Mouse (Mus musculus): ENCODE results near the gene Frmd6.

Frmd6 gene

GRCm38 (mm10) chr12:70896068-70896467, 70.8 kb downstream of the Frmd6 start:
- DNase-seq (ENCODE audit: low read depth, low spot score), result no peak

GRCm38 (mm10) chr12:70897434-70897833, 72.1 kb downstream of the Frmd6 start:
- no peak for DNase-seq (ENCODE audit: low read depth, low spot score)

GRCm38 (mm10) chr12:70898450-70898849, 73.1 kb downstream of the Frmd6 start:
- DNase-seq (ENCODE audit: low read depth, low spot score), result peak; percentile 43

- DNase-seq (ENCODE audit: low read depth, low spot score), result no peak
Observed at GRCm38 (mm10) chr12:70904471-70904870, 79.2 kb downstream of the Frmd6 start.

GRCm38 (mm10) chr12:70906867-70907266, 81.6 kb downstream of the Frmd6 start:
- peak; percentile 73 for DNase-seq (ENCODE audit: low read depth, low spot score)

- no peak for DNase-seq (ENCODE audit: low read depth, low spot score)
Observed at GRCm38 (mm10) chr12:70907651-70908050, 82.3 kb downstream of the Frmd6 start.

- no peak for DNase-seq (ENCODE audit: low read depth, low spot score)
Observed at GRCm38 (mm10) chr12:70908076-70908475, 82.8 kb downstream of the Frmd6 start.

- DNase-seq (ENCODE audit: low read depth, low spot score), result peak; percentile 96
Observed at GRCm38 (mm10) chr12:70910241-70910720, 85.0 kb downstream of the Frmd6 start.

GRCm38 (mm10) chr12:70911029-70911428, 85.7 kb downstream of the Frmd6 start:
- peak; percentile 93 for DNase-seq (ENCODE audit: low read depth, low spot score)

GRCm38 (mm10) chr12:70911676-70912379, 86.5 kb downstream of the Frmd6 start:
- DNase-seq (ENCODE audit: low read depth, low spot score), result no peak

GRCm38 (mm10) chr12:70913429-70913828, 88.1 kb downstream of the Frmd6 start:
- DNase-seq (ENCODE audit: low read depth, low spot score), result peak; percentile 73

- peak; percentile 88 for DNase-seq (ENCODE audit: low read depth, low spot score)
Observed at GRCm38 (mm10) chr12:70914387-70914786, 89.1 kb downstream of the Frmd6 start.

- DNase-seq (ENCODE audit: low read depth, low spot score), result no peak
Observed at GRCm38 (mm10) chr12:70929781-70930180, 104.5 kb downstream of the Frmd6 start.

GRCm38 (mm10) chr12:70937150-70937549, 111.8 kb downstream of the Frmd6 start:
- DNase-seq (ENCODE audit: low read depth, low spot score), result no peak

- peak; percentile 81 for DNase-seq (ENCODE audit: low read depth, low spot score)
Observed at GRCm38 (mm10) chr12:70937571-70938384, 112.5 kb downstream of the Frmd6 start, which contains the start of gene Actr10. Actr10 (plus strand) TSS chr12:70937857.

GRCm38 (mm10) chr12:70940806-70941205, 115.5 kb downstream of the Frmd6 start:
- DNase-seq (ENCODE audit: low read depth, low spot score), result no peak

- DNase-seq (ENCODE audit: low read depth, low spot score), result no peak
Observed at GRCm38 (mm10) chr12:70944181-70944580, 118.9 kb downstream of the Frmd6 start.

- no peak for DNase-seq (ENCODE audit: low read depth, low spot score)
Observed at GRCm38 (mm10) chr12:70946585-70947256, 121.4 kb downstream of the Frmd6 start.
